16 mouse cellular contexts compared by ENCODE assay signal in the genomic region with DNA sequence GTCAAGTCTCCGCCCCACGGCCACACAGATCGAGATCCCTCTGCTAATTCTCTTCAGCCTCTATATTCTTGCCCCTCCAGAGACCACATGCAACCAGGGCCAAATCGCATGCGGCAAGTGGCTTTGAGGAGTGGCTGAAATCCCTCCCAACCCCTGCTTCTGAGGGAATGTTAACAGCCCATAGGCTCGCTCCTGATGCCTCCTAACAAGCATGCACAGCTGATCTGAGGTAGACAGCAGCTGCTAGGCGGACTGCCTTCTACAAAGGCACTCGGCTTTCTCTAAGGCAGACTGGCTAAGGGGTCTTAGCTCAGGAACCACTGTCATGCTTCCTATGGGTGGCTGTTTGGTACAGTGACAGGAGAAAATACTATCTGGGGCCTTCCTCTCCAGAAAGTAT. TPM values are rescaled to one million over a fixed set of nuclear protein-coding genes. Genes with fewer than 3 reads are reported as not detected.
DNase-seq lines count a peak whose midpoint lies in the region; ATAC-seq and TF ChIP-seq lines count a peak whose summit lies in the region.
"Had no signal": no experiment of that assay in that cellular context is flagged by ENCODE, and none has a peak within 500 bp of the region (broad histone marks: within the 10 kb centered on the region; RNA-seq: fewer than 3 reads in every experiment).

No protein-coding gene starts in this region.

- no peaks in the 10 kb centered on the region for H3K27me3 ChIP-seq in heart, embryonic 16.5 days (ENCODE audit: control insufficient read depth, insufficient read depth, low read length)
- no peaks in the 10 kb centered on the region for H3K27me3 ChIP-seq in midbrain, embryonic 14.5 days (ENCODE audit: control insufficient read depth, insufficient read depth, low read length)
- no peaks in the 10 kb centered on the region for H3K27me3 ChIP-seq in midbrain, embryonic 15.5 days (replicated peaks)
- H3K27me3 ChIP-seq in limb, embryonic 14.5 days (ENCODE audit: control insufficient read depth, insufficient read depth, low read length), result no peaks in the 10 kb centered on the region
- no peaks in the 10 kb centered on the region for H3K27me3 ChIP-seq in stomach, embryonic 16.5 days (ENCODE audit: control insufficient read depth, insufficient read depth, low read length)
- H3K27me3 ChIP-seq: Patski had no signal

- DNase-seq in heart, adult 9 months (ENCODE audit: low spot score in 2 of 2), result no peak
- DNase-seq in midbrain, embryonic 14.5 days, result peak; percentile 28
- DNase-seq in limb, embryonic 14.5 days (ENCODE audit: low spot score), result peak; percentile 68
- no peak for DNase-seq in right cerebral cortex, postnatal 4 days
- DNase-seq in spleen, postnatal 14 days (ENCODE audit: low spot score in 2 of 2), result no peak
- DNase-seq: cerebellum, adult 9-10 months; gastrocnemius, postnatal 14 days; heart, postnatal 36 days; kidney, adult 8-10 months; right cerebral cortex, postnatal 25 days had no signal

- H3K27ac ChIP-seq in heart, embryonic 16.5 days (ENCODE audit: low read length), result 0 out of 2 replicates have a peak overlapping the region, but pooled peaks have one; percentile 12
- H3K27ac ChIP-seq in midbrain, embryonic 14.5 days (replicated peaks; ENCODE audit: low read depth, low read length), result no peak overlapping the region
- H3K27ac ChIP-seq in midbrain, embryonic 15.5 days, result no peak overlapping the region
- no peak overlapping the region for H3K27ac ChIP-seq in limb, embryonic 14.5 days (replicated peaks; ENCODE audit: low read depth, low read length)
- peak overlapping the region; percentile 46; the same call in 1 of the 2 replicates for H3K27ac ChIP-seq in stomach, embryonic 16.5 days (ENCODE audit: low read length)

- no peak overlapping the region for H3K4me2 ChIP-seq in heart, embryonic 16.5 days (ENCODE audit: low read depth, low read length)
- H3K4me2 ChIP-seq in midbrain, embryonic 14.5 days (ENCODE audit: low read length), result no peak overlapping the region
- H3K4me2 ChIP-seq in midbrain, embryonic 15.5 days, result no peak overlapping the region
- H3K4me2 ChIP-seq in limb, embryonic 14.5 days (replicated peaks; ENCODE audit: low read depth, low read length, severe bottlenecking), result no peak overlapping the region
- no peak overlapping the region for H3K4me2 ChIP-seq in stomach, embryonic 16.5 days (ENCODE audit: low read depth, low read length)

- 68% methylated on average over 8 of the region's 8 CpGs for WGBS in heart, embryonic 16.5 days
- 47% methylated on average over 8 of the region's 8 CpGs for WGBS in midbrain, embryonic 14.5 days
- WGBS in midbrain, embryonic 15.5 days, result 58% methylated on average over 8 of the region's 8 CpGs
- WGBS in limb, embryonic 14.5 days, result 56% methylated on average over 8 of the region's 8 CpGs
- WGBS in stomach, embryonic 16.5 days, result 64% methylated on average over 8 of the region's 8 CpGs

- H3K4me3 ChIP-seq in heart, embryonic 16.5 days (ENCODE audit: low read length), result no peak overlapping the region
- H3K4me3 ChIP-seq in midbrain, embryonic 14.5 days (replicated peaks; ENCODE audit: low read depth, low read length), result no peak overlapping the region
- no peak overlapping the region for H3K4me3 ChIP-seq in midbrain, embryonic 15.5 days
- H3K4me3 ChIP-seq in limb, embryonic 14.5 days (replicated peaks; ENCODE audit: low read length), result no peak overlapping the region
- no peak overlapping the region for H3K4me3 ChIP-seq in stomach, embryonic 16.5 days (replicated peaks; ENCODE audit: low read length)

- ATAC-seq in heart, embryonic 16.5 days (replicated peaks; ENCODE audit: extremely low read depth, insufficient read depth, low FRiP score), result no peak
- no peak for ATAC-seq in midbrain, embryonic 14.5 days (ENCODE audit: low FRiP score, low TSS enrichment)
- no peak for ATAC-seq in midbrain, embryonic 15.5 days (replicated peaks)
- peak; percentile 83 for ATAC-seq in limb, embryonic 14.5 days (ENCODE audit: low FRiP score, low read depth)
- no peak for ATAC-seq in stomach, embryonic 16.5 days (ENCODE audit: insufficient read depth, low FRiP score)
- ATAC-seq: forebrain, embryonic 14.5 days; lung, postnatal 0 days; Patski had no signal

- peaks cover 2% of the 10 kb centered on the region; the same call in 1 of the 2 replicates for H3K9me3 ChIP-seq in heart, embryonic 16.5 days (replicated peaks; ENCODE audit: control insufficient read depth, low read length)
- no peaks in the 10 kb centered on the region for H3K9me3 ChIP-seq in midbrain, embryonic 14.5 days (ENCODE audit: control insufficient read depth, low read length)
- no peaks in the 10 kb centered on the region for H3K9me3 ChIP-seq in midbrain, embryonic 15.5 days
- no peaks in the 10 kb centered on the region for H3K9me3 ChIP-seq in limb, embryonic 14.5 days (ENCODE audit: control insufficient read depth, low read length)
- no peaks in the 10 kb centered on the region for H3K9me3 ChIP-seq in stomach, embryonic 16.5 days (replicated peaks; ENCODE audit: control insufficient read depth, low read length)

- peaks cover 7% of the 10 kb centered on the region for H3K36me3 ChIP-seq in heart, embryonic 16.5 days (ENCODE audit: control insufficient read depth, insufficient read depth)
- H3K36me3 ChIP-seq in midbrain, embryonic 14.5 days (ENCODE audit: control insufficient read depth, insufficient read depth, low read length), result no peaks in the 10 kb centered on the region
- no peaks in the 10 kb centered on the region for H3K36me3 ChIP-seq in midbrain, embryonic 15.5 days (replicated peaks)
- no peaks in the 10 kb centered on the region; the same call in 1 of the 2 replicates for H3K36me3 ChIP-seq in limb, embryonic 14.5 days (ENCODE audit: control insufficient read depth, insufficient read depth, low read length)
- no peaks in the 10 kb centered on the region for H3K36me3 ChIP-seq in stomach, embryonic 16.5 days (ENCODE audit: control insufficient read depth, insufficient read depth, low read length)

- TF ChIP-seq POLR2A in limb, embryonic 14.5 days (IDR thresholded peaks at IDR 0.05; ENCODE audit: borderline replicate concordance, extremely low read depth, insufficient read depth, insufficient read length), result no peak

- H3K9ac ChIP-seq in heart, embryonic 16.5 days (ENCODE audit: low read length), result 0 out of 2 replicates have a peak overlapping the region, but pooled peaks have one; percentile 13
- H3K9ac ChIP-seq in midbrain, embryonic 14.5 days (replicated peaks; ENCODE audit: low read length), result no peak overlapping the region
- H3K9ac ChIP-seq in midbrain, embryonic 15.5 days, result no peak overlapping the region
- no peak overlapping the region for H3K9ac ChIP-seq in limb, embryonic 14.5 days (ENCODE audit: low read depth, low read length, severe bottlenecking)
- no peak overlapping the region for H3K9ac ChIP-seq in stomach, embryonic 16.5 days (ENCODE audit: low read length)

- peaks cover 88% of the 10 kb centered on the region for H3K4me1 ChIP-seq in heart, embryonic 16.5 days (ENCODE audit: control insufficient read depth, insufficient read depth, low read length)
- no peaks in the 10 kb centered on the region for H3K4me1 ChIP-seq in midbrain, embryonic 14.5 days (ENCODE audit: control insufficient read depth, insufficient read depth, low read length)
- H3K4me1 ChIP-seq in midbrain, embryonic 15.5 days, result peaks cover 6% of the 10 kb centered on the region; the same call in 1 of the 2 replicates
- H3K4me1 ChIP-seq in limb, embryonic 14.5 days (ENCODE audit: control insufficient read depth, insufficient read depth, low read length), result peaks cover 48% of the 10 kb centered on the region
- H3K4me1 ChIP-seq in stomach, embryonic 16.5 days (ENCODE audit: control insufficient read depth, insufficient read depth, low read length), result peaks cover 71% of the 10 kb centered on the region

RNA-seq across cellular contexts. Expression of a gene that starts 20.0 kb away (rescaled TPM):
- polyA plus RNA-seq in heart, embryonic 16.5 days (2015; fragmentation: Nextera tagmentation; extraction: Ambion mirVana), result 36.6 and 38.6 TPM in 2 replicates
- 17.2 and 23.3 TPM in 2 replicates for polyA plus RNA-seq in midbrain, embryonic 14.5 days (2014; fragmentation: Nextera tagmentation; extraction: Ambion mirVana)
- 18.5 and 18.6 TPM in 2 replicates for polyA plus RNA-seq in midbrain, embryonic 15.5 days (2015; fragmentation: Nextera tagmentation; extraction: Ambion mirVana)
- polyA plus RNA-seq in limb, embryonic 14.5 days (2012; rRNA removed), result 37.6 and 40.6 TPM in 2 replicates
- 46.7 and 50.7 TPM in 2 replicates for polyA plus RNA-seq in limb, embryonic 14.5 days (2014; fragmentation: Nextera tagmentation; extraction: Ambion mirVana)
- polyA plus RNA-seq in stomach, embryonic 16.5 days (2015; fragmentation: Nextera tagmentation; extraction: Ambion mirVana), result 33.2 and 33.6 TPM in 2 replicates

Comparison
In these comparisons a context has a peak if more than half of its experiments do, and no peak if none do; other contexts are left out.
1. H3K27ac ChIP-seq: peak in heart, embryonic 16.5 days (single experiment) and stomach, embryonic 16.5 days (single experiment); none in midbrain, embryonic 14.5 days (single experiment), midbrain, embryonic 15.5 days (single experiment) and limb, embryonic 14.5 days (single experiment).
2. DNase-seq: peak in midbrain, embryonic 14.5 days (single experiment) and limb, embryonic 14.5 days (single experiment); none in heart, adult 9 months (0 of 2), right cerebral cortex, postnatal 4 days (single experiment) and spleen, postnatal 14 days (0 of 2).